In genomic region chr9:64389576-64390292, GRCm38 (mm10) we compare ENCODE assay signal across 18 mouse cellular contexts.
"Had no signal": no experiment of that assay in that cellular context is flagged by ENCODE, and none has a peak within 500 bp of the region (broad histone marks: within the 10 kb centered on the region; RNA-seq: fewer than 3 reads in every experiment).

No protein-coding gene starts in this region.

- H3K27ac ChIP-seq: midbrain, embryonic 10.5 days; midbrain, embryonic 12.5 days; neural tube, embryonic 13.5 days; neural tube, embryonic 15.5 days had no signal

- H3K9ac ChIP-seq: lung, embryonic 14.5 days; midbrain, embryonic 12.5 days; neural tube, embryonic 13.5 days; neural tube, embryonic 15.5 days had no signal

- ATAC-seq: midbrain, embryonic 16.5 days had no signal

- H3K36me3 ChIP-seq: midbrain, embryonic 10.5 days; midbrain, embryonic 12.5 days; neural tube, embryonic 13.5 days; neural tube, embryonic 15.5 days had no signal

- H3K4me2 ChIP-seq: lung, embryonic 14.5 days; midbrain, embryonic 12.5 days; neural tube, embryonic 13.5 days; neural tube, embryonic 15.5 days had no signal

- H3K4me3 ChIP-seq: midbrain, embryonic 10.5 days; midbrain, embryonic 12.5 days; myocyte; neural tube, embryonic 13.5 days; neural tube, embryonic 15.5 days had no signal

- DNase-seq: lung, embryonic 14.5 days; lung, postnatal 10 days; lung, postnatal 4 days; midbrain, embryonic 14.5 days; retina, postnatal 1 day; right cerebral cortex, adult 18-20 months; right cerebral cortex, postnatal 25 days; right cerebral cortex, postnatal 4 days; spleen, adult 18-20 months; thymus, adult 18-20 months; thymus, postnatal 14 days; thymus, postnatal 36 days had no signal

- H3K9me3 ChIP-seq: midbrain, embryonic 10.5 days; midbrain, embryonic 12.5 days; neural tube, embryonic 13.5 days; neural tube, embryonic 15.5 days had no signal
